ENCODE assay signal across 23 mouse cellular contexts in the genomic region with DNA sequence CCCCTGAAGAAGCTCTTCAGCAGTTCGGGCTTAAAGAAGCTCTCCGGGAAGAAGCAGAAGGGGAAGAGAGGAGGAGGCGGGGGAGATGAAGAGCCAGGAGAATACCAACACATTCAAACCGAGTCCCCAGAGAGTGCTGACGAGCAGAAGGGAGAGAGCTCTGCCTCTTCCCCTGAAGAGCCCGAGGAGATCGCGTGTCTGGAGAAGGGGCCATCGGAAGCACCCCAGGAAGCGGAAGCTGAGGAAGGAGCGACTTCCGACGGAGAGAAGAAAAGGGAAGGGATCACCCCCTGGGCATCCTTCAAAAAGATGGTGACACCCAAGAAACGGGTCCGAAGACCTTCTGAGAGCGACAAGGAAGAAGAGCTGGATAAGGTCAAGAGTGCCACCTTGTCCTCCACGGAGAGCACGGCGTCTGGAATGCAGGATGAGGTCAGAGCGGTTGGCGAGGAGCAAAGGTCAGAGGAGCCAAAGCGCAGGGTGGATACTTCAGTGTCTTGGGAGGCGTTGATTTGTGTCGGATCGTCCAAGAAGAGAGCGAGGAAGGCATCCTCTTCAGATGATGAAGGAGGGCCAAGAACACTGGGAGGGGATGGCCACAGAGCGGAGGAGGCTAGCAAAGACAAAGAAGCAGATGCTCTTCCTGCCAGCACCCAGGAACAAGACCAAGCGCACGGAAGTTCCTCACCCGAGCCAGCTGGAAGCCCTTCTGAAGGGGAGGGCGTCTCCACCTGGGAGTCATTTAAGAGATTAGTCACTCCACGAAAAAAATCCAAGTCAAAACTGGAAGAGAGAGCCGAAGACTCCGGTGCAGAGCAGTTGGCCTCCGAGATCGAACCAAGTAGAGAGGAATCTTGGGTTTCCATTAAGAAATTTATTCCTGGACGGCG. TPM values are rescaled to one million over a fixed set of nuclear protein-coding genes. Genes with fewer than 3 reads are reported as not detected.
DNase-seq lines count a peak whose midpoint lies in the region; TF ChIP-seq lines count a peak whose summit lies in the region.
"Had no signal": no experiment of that assay in that cellular context is flagged by ENCODE, and none has a peak within 500 bp of the region (broad histone marks: within the 10 kb centered on the region; RNA-seq: fewer than 3 reads in every experiment).

No protein-coding gene starts in this region.

- no peaks in the 10 kb centered on the region for H3K36me3 ChIP-seq in testis, adult 2 months (ENCODE audit: control insufficient read depth, insufficient read depth, low read length)
- H3K36me3 ChIP-seq: forebrain, embryonic 15.5 days had no signal

- H3K4me1 ChIP-seq in testis, adult 2 months (ENCODE audit: control insufficient read depth, insufficient read depth, low read length) = peaks cover 4% of the 10 kb centered on the region; the same call in 1 of the 2 replicates
- H3K4me1 ChIP-seq: forebrain, embryonic 15.5 days; limb, embryonic 12.5 days; liver, embryonic 15.5 days had no signal

- TF ChIP-seq CTCF in testis, adult 2 months (IDR thresholded peaks at IDR 0.05; ENCODE audit: control insufficient read depth, insufficient read depth, insufficient replicate concordance, low read depth, low read length) = no peak

- peak; percentile 66 for DNase-seq in gastrocnemius, adult 18-20 months (ENCODE audit: low spot score)
- DNase-seq in gastrocnemius, postnatal 10 days = no peak
- no peak for DNase-seq in testis, postnatal 10 days (ENCODE audit: low spot score)
- peak; percentile 41 for DNase-seq in gastrocnemius, postnatal 36 days
- DNase-seq in layer of hippocampus, postnatal 10 days (ENCODE audit: low spot score in 2 of 2) = no peak
- no peak for DNase-seq in spleen, postnatal 4 days (ENCODE audit: low spot score in 2 of 2)
- DNase-seq: adrenal gland, postnatal 10 days; cerebellum, adult 11 months; cerebellum, adult 9-10 months; cerebellum, postnatal 36 days; heart, postnatal 10 days; kidney, adult 9 months; kidney, postnatal 10 days; lung, embryonic 14.5 days; lung, postnatal 36 days; right cerebral cortex, postnatal 4 days; thymus, postnatal 14 days had no signal

- intact Hi-C loops in gastrocnemius, postnatal 36 days (cut with DNase I) = no loop called here

- H3K27me3 ChIP-seq in testis, adult 2 months (ENCODE audit: control insufficient read depth, insufficient read depth, low read length) = no peaks in the 10 kb centered on the region
- H3K27me3 ChIP-seq: forebrain, embryonic 15.5 days; limb, embryonic 12.5 days; liver, embryonic 15.5 days had no signal

- no peak overlapping the region for H3K27ac ChIP-seq in testis, adult 2 months (ENCODE audit: control insufficient read depth, insufficient read depth, low read depth, low read length)
- H3K27ac ChIP-seq: forebrain, embryonic 15.5 days; heart, embryonic 10.5 days; hindbrain, embryonic 14.5 days; limb, embryonic 12.5 days; liver, embryonic 15.5 days had no signal

- H3K4me3 ChIP-seq in testis, adult 2 months (ENCODE audit: control insufficient read depth, low read depth, low read length) = peak overlapping the region; percentile 33
- H3K4me3 ChIP-seq: forebrain, embryonic 15.5 days; heart, embryonic 10.5 days; limb, embryonic 12.5 days; liver, embryonic 15.5 days had no signal

- no peak for TF ChIP-seq POLR2A in testis, adult 2 months (IDR thresholded peaks at IDR 0.05; ENCODE audit: control insufficient read depth, low read depth, low read length)

RNA-seq across cellular contexts. Expression of gene Zbtb2, which starts 33.3 kb away (rescaled TPM):
- 1 to 10 TPM; 4.4 to 5.2 TPM for total RNA-seq in gastrocnemius, adult 18-20 months (2021)
- total RNA-seq in gastrocnemius, postnatal 10 days (2021) = 1 to 10 TPM; 6.2 to 7.2 TPM
- 2.3 TPM in 2 replicates for polyA plus RNA-seq in testis, adult 2 months (2012; rRNA removed)
- 1 to 10 TPM; 5.1 to 6.3 TPM for total RNA-seq in gastrocnemius, postnatal 36 days (2021)
- total RNA-seq in layer of hippocampus, postnatal 10 days (2021) = 10 to 100 TPM; 10.8 to 12.0 TPM

Comparison
In these comparisons a context has a peak if more than half of its experiments do, and no peak if none do; other contexts are left out.
1. DNase-seq: peak in gastrocnemius, adult 18-20 months (single experiment) and gastrocnemius, postnatal 36 days (2 of 2); none in gastrocnemius, postnatal 10 days (single experiment), testis, postnatal 10 days (single experiment), layer of hippocampus, postnatal 10 days (0 of 2) and spleen, postnatal 4 days (0 of 2).